Mouse (Mus musculus) E14TG2a.4 (cell line): ENCODE results near the gene Adora2b.

Source experiments
- CTCF ChIP-seq: conservative IDR thresholded peaks from 2 replicates; pipeline ENCODE4 v1.5.1; 2014; ENCODE audit warnings: low read length
- NANOG ChIP-seq: IDR thresholded peaks from 2 replicates; pipeline ENCODE4 v1.6.1; 2014; ENCODE audit warnings: borderline replicate concordance, low read length, mixed read lengths

GRCm38 (mm10) chr11:62251047-62251446 is 2.3 kb downstream of the Adora2b start:
- TF ChIP-seq CTCF, result no peak
- TF ChIP-seq NANOG, result no peak
